Mouse (Mus musculus): Measurements from ENCODE around the gene Tmem198.

The Tmem198 gene

DNA sequence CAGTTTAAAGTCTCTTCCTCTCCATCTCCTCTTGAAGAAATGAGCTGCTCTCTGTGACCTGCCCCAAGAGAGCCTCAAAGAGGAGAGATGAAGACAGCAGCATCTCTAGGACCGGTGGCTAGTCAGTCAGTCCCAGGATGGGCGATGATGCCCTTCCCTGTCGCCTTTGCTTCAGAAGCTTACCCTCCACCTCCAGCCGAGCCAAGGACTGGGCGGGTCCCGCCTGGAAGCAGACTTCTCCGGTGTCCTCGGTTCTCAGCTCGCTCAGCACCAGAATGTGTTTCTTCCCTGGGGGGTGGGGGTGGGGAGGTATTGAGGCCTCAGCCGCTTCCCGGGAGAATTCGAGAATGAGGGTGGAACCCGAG, 7.7 kb downstream of the Tmem198 start:
- intact Hi-C loops (cut with DNase I): no loop called here

DNA sequence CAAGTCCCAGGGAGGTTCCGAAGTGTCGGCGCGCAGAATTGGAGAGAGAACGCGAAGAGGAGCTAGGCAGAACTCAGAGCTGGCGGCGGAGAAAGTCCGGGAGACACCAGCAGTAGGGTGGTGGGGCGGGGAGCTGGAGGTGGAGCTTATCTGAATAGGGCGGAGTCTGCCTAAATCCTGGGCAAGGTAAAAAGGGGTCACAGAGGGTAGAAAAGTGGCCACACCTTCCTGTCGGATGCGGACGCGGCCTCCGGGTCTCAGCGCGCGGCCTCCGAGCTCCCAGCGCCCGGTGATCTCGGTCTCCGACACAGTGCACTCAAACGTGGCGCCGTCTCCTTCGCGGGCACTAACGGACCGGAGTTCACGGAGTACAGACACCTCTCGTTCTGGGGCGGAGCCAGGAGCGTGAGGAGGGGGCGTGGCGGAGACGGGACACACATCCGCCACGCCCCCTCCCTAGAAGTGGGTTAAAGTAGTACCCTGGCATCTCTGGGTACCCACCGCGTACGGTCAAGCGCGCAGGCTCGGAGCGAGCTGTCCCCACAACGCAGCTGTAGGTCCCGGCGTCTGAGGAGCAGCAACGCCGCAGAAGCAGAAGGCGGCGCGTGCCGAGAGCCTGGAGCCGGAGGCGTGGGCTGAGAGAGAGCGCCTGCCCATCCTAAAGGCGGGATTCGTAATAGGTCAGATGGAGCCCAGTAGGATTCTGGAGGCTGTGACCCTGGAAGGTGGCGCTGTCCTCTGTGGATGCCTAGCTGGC, 8.3 kb downstream of the Tmem198 start:
- intact Hi-C loops (cut with DNase I): no loop called here

GRCm38 (mm10) chr1:75490785-75491551, 11.6 kb downstream of the Tmem198 start:
- intact Hi-C loops (cut with DNase I): no loop called here

- intact Hi-C loops (cut with DNase I): no loop called here
These were observed 13.3 kb downstream of the Tmem198 start for GRCm38 (mm10) chr1:75492579-75493170.

- intact Hi-C loops (cut with DNase I): no loop called here
These were observed 15.7 kb downstream of the Tmem198 start for GRCm38 (mm10) chr1:75494878-75495548.

DNA sequence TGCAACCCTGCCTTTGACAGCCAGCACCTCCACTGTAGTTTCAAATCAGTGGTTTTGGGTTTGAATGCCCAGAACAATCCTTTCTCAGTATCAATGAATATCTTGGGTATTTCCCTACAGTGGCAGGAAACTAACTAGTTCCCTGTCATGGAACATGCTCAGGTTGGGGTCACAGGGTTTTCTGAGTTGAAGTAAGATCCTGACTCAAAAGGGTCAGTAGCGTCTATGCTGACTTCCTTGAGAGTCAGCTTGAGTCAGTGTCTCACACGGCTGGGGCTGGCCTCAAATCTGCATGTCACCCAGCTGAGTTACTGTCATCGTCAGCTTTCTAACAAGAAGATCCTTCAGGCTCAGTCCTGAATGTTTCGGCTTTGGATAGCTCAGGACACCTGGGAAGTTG, 19.6 kb downstream of the Tmem198 start:
- intact Hi-C loops (cut with DNase I): no loop called here

DNA sequence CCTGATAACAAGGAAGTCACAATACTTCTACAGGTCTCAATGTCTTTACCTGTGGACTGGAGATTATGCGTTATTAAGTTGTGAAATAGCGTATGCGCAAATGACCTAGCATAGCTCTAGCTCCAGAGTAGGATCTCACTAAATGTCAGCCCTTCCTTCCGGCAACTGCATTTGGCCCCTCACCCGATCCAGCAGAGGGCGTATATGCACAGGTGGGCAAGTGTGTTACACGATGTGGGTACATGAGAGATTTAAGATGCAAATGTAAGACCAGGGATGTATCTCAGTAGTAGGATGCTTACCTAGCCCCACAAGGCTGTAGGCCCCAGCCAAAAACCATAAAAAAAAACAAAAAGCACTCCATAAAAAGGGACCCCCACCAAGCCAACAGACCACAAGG, 20.1 kb downstream of the Tmem198 start:
- intact Hi-C loops (cut with DNase I): no loop called here

DNA sequence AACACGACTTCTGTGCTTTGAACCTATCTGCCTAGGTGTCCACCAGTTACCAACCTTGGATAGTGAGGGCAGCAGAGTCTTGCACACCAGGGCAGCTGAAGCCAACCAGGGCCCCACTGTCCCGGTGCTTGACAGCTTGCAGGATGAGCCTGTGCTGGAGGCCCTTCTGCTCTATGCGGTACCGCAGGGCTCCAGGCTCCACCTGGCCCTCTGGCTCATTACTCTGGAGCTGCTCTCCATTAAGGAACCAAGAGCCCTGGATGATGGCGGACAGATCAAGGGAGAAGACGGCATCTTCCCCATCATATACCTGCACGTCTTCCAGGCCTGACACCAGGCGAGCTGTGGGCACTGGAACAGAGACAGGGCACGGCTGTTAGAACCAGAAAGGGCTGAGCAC, 22.6 kb downstream of the Tmem198 start:
- intact Hi-C loops (cut with DNase I): loop anchor here (5.0 kb wide), 1 partner anchor 55 kb away; no protein-coding TSS in a partner anchor

DNA sequence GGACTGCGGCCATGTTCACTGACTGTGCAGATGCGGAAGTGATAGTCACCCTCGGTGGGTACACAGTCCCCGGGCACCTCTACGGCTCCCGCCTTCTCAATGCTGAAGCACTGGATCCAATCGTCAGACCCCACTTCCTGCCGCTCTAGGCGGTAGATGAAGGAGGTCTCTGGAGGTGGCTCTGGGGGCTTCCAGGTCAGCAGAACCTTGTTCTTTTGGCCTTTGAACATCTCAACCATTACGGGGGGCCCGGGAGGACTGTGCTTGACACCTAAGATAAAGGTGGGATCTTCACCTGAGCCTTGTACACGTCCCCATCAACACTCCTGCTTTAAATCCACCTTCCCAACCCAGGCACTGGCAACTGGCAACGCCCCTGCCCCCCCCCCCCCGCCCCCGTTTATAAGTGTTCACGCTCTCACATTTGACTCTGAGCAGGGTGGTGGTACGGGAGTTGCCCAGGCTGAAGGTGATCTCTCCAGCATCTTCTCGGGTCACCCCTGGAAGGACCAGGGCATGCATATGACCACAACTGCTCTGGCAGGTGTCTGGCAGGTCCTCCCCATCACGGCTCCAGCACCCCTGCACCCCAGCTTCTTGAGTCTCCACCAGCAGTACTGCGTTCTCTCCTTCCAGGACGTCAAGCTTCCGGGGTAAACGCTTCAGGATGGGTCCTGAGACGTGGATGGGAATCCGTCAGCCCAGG, 23.8 kb downstream of the Tmem198 start:
- intact Hi-C loops (cut with DNase I): loop anchor here (5.0 kb wide), 1 partner anchor 54 kb away; no protein-coding TSS in a partner anchor

DNA sequence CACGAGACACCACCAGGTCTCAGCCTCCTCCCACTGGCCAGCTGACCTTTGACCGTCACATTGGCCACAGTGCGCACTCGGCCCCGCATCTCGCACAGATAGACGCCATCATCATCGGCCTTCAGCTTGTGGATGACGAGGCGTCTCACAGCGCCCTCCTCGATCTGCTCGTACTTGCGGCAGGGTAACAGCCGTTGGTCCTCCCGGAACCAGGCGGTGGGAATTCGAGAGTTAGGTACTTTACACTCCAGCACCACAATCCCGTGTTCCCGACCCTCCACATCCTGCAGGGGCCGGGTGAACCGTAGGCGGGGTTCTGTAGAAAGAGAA, 24.3 kb downstream of the Tmem198 start:
- intact Hi-C loops (cut with DNase I): loop anchor here (5.0 kb wide), 1 partner anchor 54 kb away; no protein-coding TSS in a partner anchor

GRCm38 (mm10) chr1:75504256-75505045, 25.1 kb downstream of the Tmem198 start:
- intact Hi-C loops (cut with DNase I): loop anchor here (5.0 kb wide), 1 partner anchor 53 kb away; no protein-coding TSS in a partner anchor

DNA sequence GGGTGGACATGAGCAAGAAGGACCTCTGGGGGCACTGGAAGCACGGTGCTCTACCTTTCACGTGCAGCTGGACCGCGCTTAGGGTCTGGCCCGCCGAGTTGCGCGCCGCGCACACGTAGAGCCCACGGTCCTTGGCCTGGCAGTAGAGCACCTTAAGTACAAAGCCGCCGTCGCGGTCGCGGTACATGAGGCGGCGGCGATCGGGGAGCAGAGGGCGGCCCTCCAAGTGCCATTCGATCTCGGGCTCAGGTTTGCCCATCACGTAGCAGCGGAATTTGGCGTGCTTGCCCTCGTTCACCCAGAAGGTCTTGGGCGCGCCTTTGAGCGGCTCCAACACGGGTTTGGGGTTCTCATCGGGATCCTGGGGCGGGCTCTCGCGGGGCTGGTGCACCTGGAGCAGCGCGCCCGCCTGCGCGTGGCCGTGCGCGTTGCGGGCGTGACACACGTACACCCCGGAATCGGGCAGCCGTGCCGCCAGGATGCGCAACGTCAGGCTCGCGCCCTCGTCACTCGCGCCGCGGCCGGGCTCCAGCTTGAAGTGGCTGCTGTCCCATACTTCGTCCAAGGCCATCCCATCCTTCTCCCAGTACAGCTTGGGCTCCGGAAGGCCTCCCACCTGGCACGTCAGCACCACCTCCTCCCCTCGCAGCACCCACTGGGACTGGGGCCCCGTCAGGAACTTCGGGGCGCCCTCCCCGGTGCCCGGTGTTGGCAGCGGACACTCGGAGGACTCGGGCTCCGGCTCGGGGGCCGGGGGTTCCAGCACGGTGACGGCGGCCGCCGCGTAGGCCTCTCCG, 26.0 kb downstream of the Tmem198 start:
- intact Hi-C loops (cut with DNase I): no loop called here

DNA sequence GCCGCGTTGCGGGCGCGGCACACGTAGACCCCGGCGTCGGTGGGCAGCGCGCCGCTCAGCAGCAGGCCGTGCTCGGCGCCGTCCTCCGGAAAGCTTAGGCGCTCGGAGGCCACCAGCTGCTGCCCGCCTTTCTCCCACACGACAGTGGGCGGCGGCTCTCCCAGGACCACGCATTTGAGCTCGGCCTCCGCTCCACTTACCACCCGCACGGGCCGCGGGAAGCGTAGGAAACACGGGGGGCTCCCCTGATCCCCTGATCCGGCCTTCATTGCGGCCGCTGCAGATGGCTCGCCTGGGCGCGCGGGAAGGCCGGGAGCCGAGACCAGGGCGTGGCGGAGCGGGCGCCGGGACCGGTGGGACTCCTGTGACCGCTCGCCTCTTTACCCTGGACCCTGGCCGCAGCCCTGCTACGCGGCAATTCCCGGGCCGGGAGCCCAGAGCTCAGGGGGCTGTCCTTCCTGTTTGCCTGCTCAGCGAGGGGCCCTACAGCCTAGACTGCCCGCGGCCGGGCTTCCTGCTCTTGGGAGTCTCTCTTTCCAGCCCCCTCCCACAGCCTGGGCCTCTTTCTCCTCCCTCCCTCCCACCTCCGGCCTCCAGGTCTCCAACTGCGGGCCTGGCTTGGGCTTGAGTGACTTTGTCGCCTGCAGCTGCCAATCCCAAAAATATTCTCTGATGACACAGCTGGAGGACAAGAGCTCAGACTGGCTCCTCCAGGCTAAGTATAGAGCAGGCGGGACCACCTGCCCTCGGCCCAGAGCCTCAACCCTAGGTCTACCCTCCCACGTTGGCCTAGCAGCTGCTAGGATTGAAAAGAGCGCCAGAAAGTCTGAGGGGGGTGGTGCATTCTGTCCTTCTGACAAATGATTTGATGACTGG, 26.9 kb downstream of the Tmem198 start, which contains the start of gene Obsl1:
Gene Obsl1, minus strand, starts transcription at position 497 of the 876 bp plus-strand sequence.
- intact Hi-C loops (cut with DNase I): no loop called here

GRCm38 (mm10) chr1:75507006-75507405, 27.7 kb downstream of the Tmem198 start, which contains the start of gene Inha:
Inha (plus strand) TSS chr1:75507077.
- intact Hi-C loops (cut with DNase I): no loop called here

DNA sequence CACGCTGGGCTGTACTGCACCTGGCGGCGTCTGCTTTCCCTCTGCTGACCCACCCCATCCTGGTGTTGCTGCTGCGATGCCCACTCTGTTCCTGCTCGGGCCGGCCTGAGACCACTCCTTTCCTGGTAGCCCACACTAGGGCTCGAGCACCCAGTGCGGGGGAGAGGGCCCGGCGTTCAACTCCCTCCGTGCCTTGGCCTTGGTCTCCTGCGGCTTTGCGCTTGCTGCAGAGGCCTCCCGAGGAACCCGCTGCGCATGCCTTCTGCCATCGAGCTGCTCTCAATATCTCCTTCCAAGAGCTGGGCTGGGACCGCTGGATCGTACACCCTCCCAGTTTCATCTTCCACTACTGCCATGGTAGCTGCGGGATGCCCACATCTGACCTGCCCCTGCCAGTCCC, 30.3 kb downstream of the Tmem198 start:
- intact Hi-C loops (cut with DNase I): no loop called here

- intact Hi-C loops (cut with DNase I): no loop called here
These were observed 30.8 kb downstream of the Tmem198 start for GRCm38 (mm10) chr1:75510154-75510553.

DNA sequence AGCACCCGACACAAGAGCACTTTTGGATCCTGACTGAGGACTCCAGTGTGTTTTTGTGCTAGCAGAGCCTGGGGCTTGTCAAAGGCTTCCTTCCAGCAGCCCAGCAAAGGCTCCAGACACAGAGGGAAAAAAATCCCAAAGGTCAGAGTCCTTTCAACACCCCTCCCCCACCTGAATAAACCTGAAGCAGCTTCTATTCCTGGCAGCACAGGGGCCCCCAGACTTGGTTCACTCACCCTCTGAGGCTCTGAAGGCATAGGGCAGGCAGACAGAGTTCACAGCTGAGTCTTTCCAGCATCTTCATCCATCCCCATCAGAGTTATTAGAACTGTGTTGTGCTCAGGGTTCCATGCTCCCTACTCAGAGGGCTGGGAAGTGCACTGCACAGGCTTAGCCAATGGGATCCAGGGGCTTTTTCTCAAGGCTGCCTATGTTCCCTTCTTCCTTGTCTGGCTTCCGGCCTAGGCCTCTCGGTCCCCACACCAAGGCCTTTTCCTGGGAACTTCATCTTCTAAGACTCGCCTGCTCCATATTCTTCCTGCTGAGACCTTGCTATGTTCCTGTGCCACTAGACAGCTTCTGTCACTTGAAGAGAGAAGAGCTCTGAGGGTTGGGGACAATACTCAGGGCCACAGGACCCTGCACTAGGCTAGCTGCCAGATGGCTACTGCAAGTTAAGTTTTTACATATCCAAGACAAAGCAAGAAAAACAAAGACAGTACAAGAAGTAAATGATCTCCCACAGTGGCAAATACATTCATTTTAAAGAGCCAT, 32.3 kb downstream of the Tmem198 start:
- intact Hi-C loops (cut with DNase I): no loop called here
